Mouse (Mus musculus) MEL (cell line): ENCODE measurements around the gene Ube2o.

Experiments used
- CTCF ChIP-seq, 3 experiments: IDR thresholded peaks in 2 of 3; conservative IDR thresholded peaks in 1 of 3; 2 replicates each; pipeline ENCODE4 v1.5.1; 2011 to 2012; ENCODE audit warnings: low read length in 3 of 3, low read depth in 2 of 3, mild to moderate bottlenecking in 2 of 3, improper control_type of control experiment in 1 of 3, inconsistent platforms in 1 of 3, mixed read lengths in 1 of 3, moderate library complexity in 1 of 3; ENCODE audit not compliant: control insufficient read depth in 1 of 3, insufficient read depth in 1 of 3, poor library complexity in 1 of 3, severe bottlenecking in 1 of 3
- EP300 ChIP-seq, 2 experiments: IDR thresholded peaks; 2 replicates each; pipeline ENCODE4 v1.6.1; 2011; ENCODE audit warnings: improper control_type of control experiment in 2 of 2, low read length in 2 of 2, low read depth in 1 of 2, mild to moderate bottlenecking in 1 of 2
- GABPA ChIP-seq: IDR thresholded peaks from 2 replicates; pipeline ENCODE4 v1.6.1; 2012; ENCODE audit warnings: low read depth, mild to moderate bottlenecking, inconsistent platforms, low read length, improper control_type of control experiment, moderate library complexity
- TBP ChIP-seq: IDR thresholded peaks from 2 replicates; pipeline ENCODE4 v1.8.0; 2011; ENCODE audit warnings: low read depth, low read length, improper control_type of control experiment
- ZC3H11A ChIP-seq: IDR thresholded peaks from 2 replicates; pipeline ENCODE4 v1.6.1; 2012; ENCODE audit warnings: low read depth, mild to moderate bottlenecking, inconsistent platforms, low read length, improper control_type of control experiment
- ZNF384 ChIP-seq: IDR thresholded peaks from 2 replicates; pipeline ENCODE4 v1.6.1; 2012; ENCODE audit warnings: low read depth, mild to moderate bottlenecking, inconsistent platforms, low read length, improper control_type of control experiment

DNA sequence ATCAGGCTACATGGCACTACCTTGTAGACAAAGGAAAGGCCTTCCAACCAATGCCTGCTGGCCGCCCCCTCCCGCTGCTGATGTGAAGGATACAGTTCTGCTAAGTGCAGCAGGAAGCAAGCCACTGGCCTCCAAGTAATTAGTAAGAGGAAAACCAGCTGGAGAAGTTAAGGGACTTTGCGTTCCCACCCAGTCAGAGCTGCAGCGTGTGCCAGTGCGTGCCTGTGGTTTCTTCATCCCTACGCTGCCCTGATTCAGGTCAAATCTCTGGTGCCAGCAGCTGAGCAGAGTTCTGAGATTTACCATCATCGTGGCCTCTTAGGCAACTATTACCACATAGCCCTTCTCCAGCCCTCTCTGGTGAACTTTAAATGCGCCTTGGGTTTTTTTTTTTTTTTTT lies 62.8 kb downstream of the Ube2o start:
- no peak for TF ChIP-seq CTCF (IDR thresholded peaks at IDR 0.05 in 2 of 3, conservative IDR thresholded peaks at IDR 0.05 in 1 of 3; ENCODE audit: control insufficient read depth in 1 of 3, insufficient read depth in 1 of 3, low read depth in 2 of 3, low read length in 3 of 3, poor library complexity in 1 of 3, severe bottlenecking in 1 of 3)
- no peak for TF ChIP-seq ZNF384
- TF ChIP-seq TBP, result no peak
- no peak for TF ChIP-seq ZC3H11A
- no peak for TF ChIP-seq GABPA
- no peak for TF ChIP-seq EP300 (IDR thresholded peaks at IDR 0.05; ENCODE audit: low read depth in 1 of 2, low read length in 2 of 2)
